Mouse (Mus musculus): ENCODE measurements at regions not wholly inside any gene's neighbourhood (a gene's known extent, or its start where the extent isn't known, plus 50 kb on each side); places are given as distances from the start of the nearest gene placed in this dataset.
"Not testable (repeated sequence)": the region's sequence is repeated elsewhere in the genome, so short reads cannot be mapped to it uniquely, and the experiment has no call there.

DNA sequence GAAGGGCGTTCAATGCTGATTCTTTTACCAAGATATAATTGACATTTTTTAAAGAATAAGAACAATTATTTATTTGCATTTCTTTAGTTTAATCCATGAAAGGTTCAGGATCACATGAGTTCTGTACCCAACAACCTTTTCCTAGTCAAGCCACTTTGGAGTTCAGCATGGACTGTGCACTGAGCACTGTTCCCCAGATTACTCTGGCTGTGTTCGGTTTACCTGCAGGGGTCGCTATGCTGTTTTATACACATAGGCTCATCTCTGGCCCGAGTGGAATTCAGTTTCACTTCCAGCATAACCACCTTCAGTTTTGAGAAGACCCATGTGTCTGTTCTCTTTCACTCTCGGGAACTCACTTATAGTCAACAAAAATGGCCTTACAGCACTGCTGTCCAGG lies 93.5 kb upstream of the Smarcad1 start:
- H3K4me3 ChIP-seq (ENCODE audit: low read depth, low read length); H3K27ac ChIP-seq (ENCODE audit: insufficient read depth, low read depth, low read length); H3K4me1 ChIP-seq (ENCODE audit: control insufficient read depth, insufficient read depth, insufficient read length, low read length); H3K27me3 ChIP-seq (ENCODE audit: control insufficient read depth, insufficient read depth, low read length); H3K36me3 ChIP-seq (ENCODE audit: control insufficient read depth, insufficient read depth, low read length): not testable (repeated sequence)
- WGBS, result 80% methylated on average over 5 of the region's 5 CpGs

DNA sequence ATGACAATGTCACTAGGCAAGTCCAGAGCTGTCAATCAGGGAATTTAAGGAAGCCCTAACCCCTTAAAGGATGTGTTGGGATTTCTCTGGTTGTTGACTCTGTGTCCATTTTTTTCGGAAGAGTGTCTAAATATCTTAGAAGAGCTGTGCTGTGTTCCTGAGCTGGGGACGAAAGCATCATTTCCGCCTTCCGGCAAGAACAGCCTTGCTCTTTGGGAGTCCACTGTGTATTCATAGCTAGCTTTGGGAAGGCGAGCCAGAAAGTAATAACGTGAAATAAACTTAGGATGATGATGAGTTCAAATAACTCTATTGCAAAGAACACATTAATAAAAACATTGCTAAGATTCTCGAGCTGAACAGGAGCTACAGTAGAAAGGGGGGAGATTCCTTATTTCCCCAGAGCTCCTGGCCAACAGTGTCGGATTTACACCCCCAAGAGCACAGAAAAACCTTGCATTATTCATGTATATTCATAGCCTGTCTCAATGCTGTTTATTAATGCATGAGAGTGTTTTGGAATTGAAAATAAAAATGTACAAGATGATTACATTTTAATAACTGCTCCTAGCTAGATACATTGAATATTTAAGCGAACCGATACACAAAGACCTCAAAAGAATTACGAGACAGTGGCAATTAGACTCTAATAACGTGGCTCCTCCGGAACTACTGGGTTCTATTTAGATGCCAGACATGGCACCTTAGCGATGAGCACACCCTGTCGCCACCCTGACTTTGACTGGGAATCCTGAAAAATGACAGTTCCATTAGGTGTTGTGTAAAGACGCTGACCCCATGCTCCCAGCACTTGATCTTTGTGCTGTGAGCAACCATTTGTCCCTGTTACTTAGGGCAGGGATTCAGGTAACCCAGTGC lies 80.5 kb upstream of the Smarcad1 start:
- 77% methylated on average over 16 of the region's 16 CpGs for WGBS
- no peak overlapping the region for H3K4me3 ChIP-seq (ENCODE audit: low read depth, low read length)
- TF ChIP-seq CTCF (IDR thresholded peaks at IDR 0.05; ENCODE audit: extremely low read depth, insufficient read length, insufficient replicate concordance, low read depth, low read length), result no peak
- TF ChIP-seq POLR2A (IDR thresholded peaks at IDR 0.05; ENCODE audit: low read depth, low read length), result no peak

DNA sequence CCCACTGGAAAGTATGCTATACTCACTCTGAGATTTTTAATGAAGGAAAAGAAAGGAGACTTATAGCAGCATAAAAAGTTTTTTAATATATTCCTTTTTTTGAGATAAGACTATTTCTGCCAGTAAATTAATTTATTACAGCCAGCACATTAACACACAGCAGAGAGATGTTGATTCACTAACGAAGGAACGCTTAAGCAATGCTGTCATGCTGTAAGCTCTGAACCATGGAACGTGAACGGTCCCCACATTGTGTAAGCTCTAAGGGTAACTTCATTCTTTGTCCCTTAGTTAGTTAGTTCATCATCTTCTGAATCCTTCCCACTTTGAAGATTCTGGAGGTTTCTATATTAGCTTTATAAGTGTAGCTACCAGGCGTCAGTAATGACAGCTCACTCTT lies 79.8 kb upstream of the Smarcad1 start:
- 84% methylated on average over 5 of the region's 5 CpGs for WGBS
- Histone ChIP-seq H3K4me3 (ENCODE audit: low read depth, low read length) (no peak overlapping the region), H3K27ac (ENCODE audit: insufficient read depth, low read depth, low read length) (no peak overlapping the region), H3K4me1 (ENCODE audit: control insufficient read depth, insufficient read depth, insufficient read length, low read length) (no peaks in the 10 kb centered on the region), H3K36me3 (ENCODE audit: control insufficient read depth, insufficient read depth, low read length) (no peaks in the 10 kb centered on the region), H3K27me3 (ENCODE audit: control insufficient read depth, insufficient read depth, low read length) (no peaks in the 10 kb centered on the region)
- TF ChIP-seq CTCF (IDR thresholded peaks at IDR 0.05; ENCODE audit: extremely low read depth, insufficient read length, insufficient replicate concordance, low read depth, low read length) (no peak), POLR2A (IDR thresholded peaks at IDR 0.05; ENCODE audit: low read depth, low read length) (no peak)

More for the DNA sequence above, 80.5 kb upstream of the Smarcad1 start:
- H3K27me3 ChIP-seq (ENCODE audit: control insufficient read depth, insufficient read depth, low read length), result no peaks in the 10 kb centered on the region
- no peaks in the 10 kb centered on the region for H3K36me3 ChIP-seq (ENCODE audit: control insufficient read depth, insufficient read depth, low read length)
- H3K27ac ChIP-seq (ENCODE audit: insufficient read depth, low read depth, low read length), result no peak overlapping the region
- H3K4me1 ChIP-seq (ENCODE audit: control insufficient read depth, insufficient read depth, insufficient read length, low read length), result no peaks in the 10 kb centered on the region

DNA sequence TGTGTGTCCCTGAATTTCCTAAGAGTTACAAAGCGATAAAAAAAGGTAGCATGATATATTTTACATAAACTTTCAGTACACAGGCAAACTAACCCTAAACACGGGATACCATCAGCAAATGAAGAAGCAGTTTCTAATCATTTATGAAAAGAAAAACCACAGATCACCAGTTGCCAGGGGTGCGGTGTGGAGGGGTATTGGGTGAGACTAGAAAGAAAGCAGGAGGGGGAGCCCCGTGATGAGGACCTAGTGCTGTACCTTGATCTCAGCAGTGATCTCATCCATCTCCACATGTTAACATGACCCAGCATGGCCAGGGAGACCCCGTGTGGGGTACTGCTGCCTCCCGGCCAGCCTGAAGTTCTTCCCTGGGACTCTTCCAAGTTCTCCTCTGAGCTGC lies 77.7 kb upstream of the Smarcad1 start:
- H3K27ac ChIP-seq (ENCODE audit: insufficient read depth, low read depth, low read length), result no peak overlapping the region
- H3K4me1 ChIP-seq (ENCODE audit: control insufficient read depth, insufficient read depth, insufficient read length, low read length), result no peaks in the 10 kb centered on the region
- 67% methylated on average over 6 of the region's 6 CpGs for WGBS
- TF ChIP-seq CTCF (IDR thresholded peaks at IDR 0.05; ENCODE audit: extremely low read depth, insufficient read length, insufficient replicate concordance, low read depth, low read length) (no peak), POLR2A (IDR thresholded peaks at IDR 0.05; ENCODE audit: low read depth, low read length) (no peak)
- H3K4me3 ChIP-seq (ENCODE audit: low read depth, low read length), result no peak overlapping the region
- H3K36me3 ChIP-seq (ENCODE audit: control insufficient read depth, insufficient read depth, low read length), result no peaks in the 10 kb centered on the region
- H3K27me3 ChIP-seq (ENCODE audit: control insufficient read depth, insufficient read depth, low read length), result no peaks in the 10 kb centered on the region

DNA sequence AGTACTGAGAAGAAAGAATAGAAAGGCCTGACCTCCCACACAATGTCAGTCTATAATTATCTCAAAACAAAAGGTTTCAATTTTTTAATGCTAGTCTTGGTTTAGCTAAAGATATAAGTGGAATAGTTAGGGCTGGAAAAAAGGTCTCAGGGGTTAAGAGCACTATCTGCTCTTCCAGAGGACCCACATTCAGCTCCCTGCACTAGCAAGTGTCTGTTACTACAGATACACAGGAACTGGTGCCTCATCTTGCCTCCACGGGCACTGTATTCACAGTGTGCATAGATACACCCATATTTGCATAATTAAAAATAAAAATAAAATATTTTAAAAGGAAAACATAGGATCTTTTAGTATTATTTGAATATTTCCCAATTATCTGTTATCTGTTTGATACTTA lies 77.2 kb upstream of the Smarcad1 start:
- H3K4me3 ChIP-seq (ENCODE audit: low read depth, low read length), result no peak overlapping the region
- TF ChIP-seq CTCF (IDR thresholded peaks at IDR 0.05; ENCODE audit: extremely low read depth, insufficient read length, insufficient replicate concordance, low read depth, low read length), result no peak
- no peak for TF ChIP-seq POLR2A (IDR thresholded peaks at IDR 0.05; ENCODE audit: low read depth, low read length)
- WGBS, result 73% methylated on average over 1 of the region's 1 CpGs

DNA sequence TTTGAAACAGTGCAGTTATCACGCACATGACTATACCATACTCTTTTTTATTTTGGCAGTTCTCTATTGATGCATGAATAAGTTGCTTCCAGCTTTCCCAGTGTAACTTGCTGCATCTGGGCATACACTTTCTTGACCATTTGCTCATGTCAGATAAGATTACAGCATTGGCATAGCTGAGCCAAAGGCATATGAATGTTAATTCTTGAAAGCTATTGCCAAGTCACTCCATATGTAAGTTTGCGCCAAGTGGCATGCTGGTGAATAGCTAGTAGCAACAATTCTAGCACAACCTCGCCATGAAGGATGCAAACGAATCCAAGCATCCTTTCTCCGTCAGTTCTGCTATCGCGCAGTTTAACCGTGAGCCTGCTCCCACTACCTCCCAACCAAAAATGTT lies 72.2 kb upstream of the Smarcad1 start:
- TF ChIP-seq POLR2A (IDR thresholded peaks at IDR 0.05; ENCODE audit: low read depth, low read length) (no peak), CTCF (IDR thresholded peaks at IDR 0.05; ENCODE audit: extremely low read depth, insufficient read length, insufficient replicate concordance, low read depth, low read length) (no peak)
- H3K4me1 ChIP-seq (ENCODE audit: control insufficient read depth, insufficient read depth, insufficient read length, low read length), result no peaks in the 10 kb centered on the region
- no peak overlapping the region for H3K27ac ChIP-seq (ENCODE audit: insufficient read depth, low read depth, low read length)
- no peaks in the 10 kb centered on the region for H3K36me3 ChIP-seq (ENCODE audit: control insufficient read depth, insufficient read depth, low read length)
- WGBS, result 86% methylated on average over 8 of the region's 8 CpGs
- no peaks in the 10 kb centered on the region for H3K27me3 ChIP-seq (ENCODE audit: control insufficient read depth, insufficient read depth, low read length)
- no peak overlapping the region for H3K4me3 ChIP-seq (ENCODE audit: low read depth, low read length)

More for the DNA sequence above, 77.2 kb upstream of the Smarcad1 start:
- Histone ChIP-seq H3K36me3 (ENCODE audit: control insufficient read depth, insufficient read depth, low read length) (no peaks in the 10 kb centered on the region), H3K27me3 (ENCODE audit: control insufficient read depth, insufficient read depth, low read length) (no peaks in the 10 kb centered on the region), H3K27ac (ENCODE audit: insufficient read depth, low read depth, low read length) (no peak overlapping the region), H3K4me1 (ENCODE audit: control insufficient read depth, insufficient read depth, insufficient read length, low read length) (no peaks in the 10 kb centered on the region)

DNA sequence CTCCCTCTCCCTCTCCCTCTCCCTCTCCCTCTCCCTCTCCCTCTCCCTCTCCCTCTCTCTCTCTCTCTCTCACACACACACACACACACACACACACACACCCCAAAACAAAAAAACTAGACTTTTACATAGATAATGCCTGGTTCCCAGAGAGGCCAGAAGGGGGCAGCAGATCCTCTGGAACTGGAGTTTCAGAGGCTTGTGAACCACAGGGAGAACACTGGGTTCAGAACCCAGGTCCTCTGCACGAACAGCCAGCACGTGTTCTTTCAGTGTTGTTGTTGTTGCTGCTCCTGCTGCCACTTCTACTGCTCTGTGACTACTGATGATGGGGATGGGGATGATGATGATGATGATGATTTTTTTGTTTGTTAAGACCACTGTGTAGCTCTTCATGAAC lies 68.4 kb upstream of the Smarcad1 start:
- no peak overlapping the region for H3K27ac ChIP-seq (ENCODE audit: insufficient read depth, low read depth, low read length)
- no peak overlapping the region for H3K4me3 ChIP-seq (ENCODE audit: low read depth, low read length)
- H3K27me3 ChIP-seq (ENCODE audit: control insufficient read depth, insufficient read depth, low read length), result no peaks in the 10 kb centered on the region
- WGBS, result 39% methylated on average over 2 of the region's 2 CpGs
- no peaks in the 10 kb centered on the region for H3K36me3 ChIP-seq (ENCODE audit: control insufficient read depth, insufficient read depth, low read length)
- no peak for TF ChIP-seq POLR2A (IDR thresholded peaks at IDR 0.05; ENCODE audit: low read depth, low read length)
- peak; percentile 58; the same call in 1 of the 2 replicates for TF ChIP-seq CTCF (IDR thresholded peaks at IDR 0.05; ENCODE audit: extremely low read depth, insufficient read length, insufficient replicate concordance, low read depth, low read length)
- no peaks in the 10 kb centered on the region for H3K4me1 ChIP-seq (ENCODE audit: control insufficient read depth, insufficient read depth, insufficient read length, low read length)

DNA sequence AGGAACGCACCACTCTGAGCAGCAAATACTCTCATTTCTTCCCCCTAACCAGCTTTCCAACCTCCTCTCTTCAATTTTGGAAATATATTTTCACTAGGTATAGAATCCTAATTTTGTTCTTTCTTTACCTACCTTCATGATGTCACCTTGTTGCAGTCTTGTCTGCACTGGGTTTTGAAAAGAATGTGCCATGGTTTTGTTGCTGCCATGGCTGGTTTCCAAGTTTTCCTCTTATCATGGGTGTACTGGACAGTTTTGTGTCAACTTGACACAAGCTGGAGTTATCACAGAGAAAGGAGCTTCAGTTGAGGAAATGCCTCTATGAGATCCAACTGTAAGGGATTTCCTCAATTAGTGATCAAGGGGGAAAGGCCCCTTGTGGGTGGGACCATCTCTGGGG lies 67.9 kb upstream of the Smarcad1 start:
- not testable (repeated sequence) for H3K4me3 ChIP-seq (ENCODE audit: low read depth, low read length); H3K27ac ChIP-seq (ENCODE audit: insufficient read depth, low read depth, low read length); H3K36me3 ChIP-seq (ENCODE audit: control insufficient read depth, insufficient read depth, low read length); H3K27me3 ChIP-seq (ENCODE audit: control insufficient read depth, insufficient read depth, low read length); H3K4me1 ChIP-seq (ENCODE audit: control insufficient read depth, insufficient read depth, insufficient read length, low read length)
- 94% methylated on average over 1 of the region's 1 CpGs for WGBS

All from small intestine, adult 2 months (tissue).